Mouse (Mus musculus) heart, embryonic 11.5 days (tissue): Measurements from ENCODE around the gene Tbxa2r. TPM values are rescaled to one million over a fixed set of nuclear protein-coding genes. Genes with fewer than 3 reads are reported as not detected.

Source experiments
- ATAC-seq: fragments of 200-750 bp; cut with Nextera tagmentation; replicated peaks from 2 replicates; pipeline ENCODE4 v1.8.0; 2017; ENCODE audit warnings: moderate library complexity; ENCODE audit not compliant: insufficient number of reproducible peaks, low FRiP score, low TSS enrichment
- H3K27ac ChIP-seq: fragments of 300-500 bp; sonication (generic); 2 replicates; pipeline ENCODE4 v1.5.1; 2014; ENCODE audit warnings: mild to moderate bottlenecking, low read depth, low read length
- H3K27me3 ChIP-seq: fragments of 300-500 bp; sonication (generic); 2 replicates; pipeline ENCODE4 v1.6.1; 2014; ENCODE audit warnings: mild to moderate bottlenecking, low read length, mixed read lengths; ENCODE audit not compliant: control insufficient read depth, insufficient read depth
- H3K36me3 ChIP-seq: fragments of 300-500 bp; sonication (generic); 2 replicates; pipeline ENCODE4 v1.6.1; 2014; ENCODE audit warnings: mild to moderate bottlenecking, low read length, moderate library complexity, mixed read lengths; ENCODE audit not compliant: control insufficient read depth, insufficient read depth
- H3K4me1 ChIP-seq: fragments of 300-500 bp; sonication (generic); 2 replicates; pipeline ENCODE4 v1.6.1; 2014; ENCODE audit warnings: low read length; ENCODE audit not compliant: control insufficient read depth, insufficient read depth
- H3K4me2 ChIP-seq: fragments of 300-500 bp; sonication (generic); 2 replicates; pipeline ENCODE4 v1.6.1; 2014; ENCODE audit warnings: mild to moderate bottlenecking, moderate library complexity
- H3K4me3 ChIP-seq: fragments of 300-500 bp; sonication (generic); 2 replicates; pipeline ENCODE4 v1.5.1; 2014; ENCODE audit warnings: low read depth, low read length
- H3K9ac ChIP-seq: fragments of 300-500 bp; sonication (generic); 2 replicates; pipeline ENCODE4 v1.6.1; 2014; ENCODE audit warnings: mild to moderate bottlenecking, low read depth, low read length, moderate library complexity
- H3K9me3 ChIP-seq: fragments of 300-500 bp; sonication (generic); replicated peaks from 2 replicates; pipeline ENCODE4 v1.6.1; 2016; ENCODE audit warnings: low read length; ENCODE audit not compliant: control insufficient read depth
- WGBS: fragments of 180-500 bp; shearing (Covaris S2); extraction: QIAGEN DNeasy Blood & Tissue Kit; methylation state at CpG from one replicate; pipeline ENCODE4 v1.1.7; 2014; ENCODE audit not compliant: insufficient replicate concordance; 5-methylcytosine and 5-hydroxymethylcytosine counted together
- polyA plus RNA-seq: library from polyadenylated mRNA; unstranded; fragments of >200 nt; fragmentation: Nextera tagmentation; extraction: Ambion mirVana; gene quantifications from 2 replicates; pipeline ENCODE4 v1.2.1, GENCODE M21; 2014

Gene Tbxa2r
- polyA plus RNA-seq, 1 experiment from 2014 or later: 10.9 TPM

GRCm38 (mm10) chr10:81358841-81359240, 30.3 kb downstream of the Tbxa2r start:
- ATAC-seq: no peak
- H3K4me2 ChIP-seq: peak overlapping the region; percentile 90
- no peaks in the 10 kb centered on the region for H3K9me3 ChIP-seq
- peaks cover 50% of the 10 kb centered on the region for H3K4me1 ChIP-seq
- peak overlapping the region; percentile 85; the same call in 1 of the 2 replicates for H3K9ac ChIP-seq
- peak overlapping the region; percentile 68 for H3K4me3 ChIP-seq
- no peaks in the 10 kb centered on the region for H3K27me3 ChIP-seq
- H3K27ac ChIP-seq: peak overlapping the region; percentile 47; the same call in 1 of the 2 replicates
- H3K36me3 ChIP-seq: no peaks in the 10 kb centered on the region
- 56% methylated on average over 1 of the region's 1 CpGs for WGBS

GRCm38 (mm10) chr10:81360721-81361120, 32.2 kb downstream of the Tbxa2r start:
- Histone ChIP-seq H3K9ac (peak overlapping the region; percentile 39; the same call in 1 of the 2 replicates), H3K4me1 (peaks cover 67% of the 10 kb centered on the region), H3K4me3 (no peak overlapping the region), H3K27me3 (no peaks in the 10 kb centered on the region), H3K4me2 (peak overlapping the region; percentile 22), H3K9me3 (no peaks in the 10 kb centered on the region), H3K36me3 (no peaks in the 10 kb centered on the region), H3K27ac (peak overlapping the region; percentile 35; the same call in 1 of the 2 replicates)
- ATAC-seq: no peak
- WGBS: 62% methylated on average over 8 of the region's 8 CpGs

- Histone ChIP-seq H3K27ac (peak overlapping the region; percentile 95), H3K27me3 (no peaks in the 10 kb centered on the region), H3K36me3 (peaks cover 6% of the 10 kb centered on the region), H3K9me3 (no peaks in the 10 kb centered on the region), H3K4me3 (peak overlapping the region; percentile 33), H3K4me2 (peak overlapping the region; percentile 69), H3K9ac (peak overlapping the region; percentile 60), H3K4me1 (peaks cover 71% of the 10 kb centered on the region)
- 45% methylated on average over 12 of the region's 12 CpGs for WGBS
- ATAC-seq: peak; percentile 39; the same call in 1 of the 2 replicates
Observed at GRCm38 (mm10) chr10:81362336-81362949, 33.9 kb downstream of the Tbxa2r start.

GRCm38 (mm10) chr10:81363436-81364346, 35.2 kb downstream of the Tbxa2r start:
- Histone ChIP-seq H3K4me3 (peak overlapping the region; percentile 33), H3K4me2 (peak overlapping the region; percentile 69), H3K9ac (peak overlapping the region; percentile 60), H3K9me3 (no peaks in the 10 kb centered on the region), H3K27me3 (no peaks in the 10 kb centered on the region), H3K36me3 (peaks cover 19% of the 10 kb centered on the region), H3K27ac (peak overlapping the region; percentile 95), H3K4me1 (peaks cover 64% of the 10 kb centered on the region)
- peak; percentile 56 for ATAC-seq
- WGBS: 4% methylated on average over 41 of the region's 54 CpGs

- 10% methylated on average over 28 of the region's 28 CpGs for WGBS
- no peak overlapping the region for H3K27ac ChIP-seq
Observed at GRCm38 (mm10) chr10:81364666-81365065, 36.1 kb downstream of the Tbxa2r start.

GRCm38 (mm10) chr10:81365073-81365472, 36.5 kb downstream of the Tbxa2r start:
- Histone ChIP-seq H3K27ac (no peak overlapping the region), H3K27me3 (no peaks in the 10 kb centered on the region), H3K4me1 (peaks cover 57% of the 10 kb centered on the region), H3K36me3 (peaks cover 32% of the 10 kb centered on the region), H3K4me2 (peak overlapping the region; percentile 69), H3K9me3 (no peaks in the 10 kb centered on the region), H3K9ac (0 out of 2 replicates have a peak overlapping the region, but pooled peaks have one; percentile 28), H3K4me3 (no peak overlapping the region)
- 40% methylated on average over 4 of the region's 4 CpGs for WGBS
- no peak for ATAC-seq

More at GRCm38 (mm10) chr10:81364666-81365065, 36.1 kb downstream of the Tbxa2r start:
- H3K4me2 ChIP-seq: peak overlapping the region; percentile 69
- H3K27me3 ChIP-seq: no peaks in the 10 kb centered on the region
- H3K4me3 ChIP-seq: peak overlapping the region; percentile 33
- H3K9ac ChIP-seq: peak overlapping the region; percentile 56
- peaks cover 28% of the 10 kb centered on the region for H3K36me3 ChIP-seq
- H3K4me1 ChIP-seq: peaks cover 57% of the 10 kb centered on the region
- no peaks in the 10 kb centered on the region for H3K9me3 ChIP-seq
- ATAC-seq: 0 out of 2 replicates have a peak, but pooled peaks have one; percentile 2

GRCm38 (mm10) chr10:81365672-81366476, 37.3 kb downstream of the Tbxa2r start, which contains the start of gene 4930404N11Rik:
Gene 4930404N11Rik, minus strand, starts transcription at chr10:81365816.
- WGBS: 29% methylated on average over 12 of the region's 12 CpGs
- no peak for ATAC-seq
- H3K4me2 ChIP-seq: peak within 1 kb of the TSS; percentile 69
- peaks cover 52% of the 10 kb centered on the region for H3K4me1 ChIP-seq
- H3K27ac ChIP-seq: peak within 1 kb of the TSS; percentile 25
- peak within 1 kb of the TSS; percentile 33 for H3K4me3 ChIP-seq
- H3K9ac ChIP-seq: peak within 1 kb of the TSS; percentile 56
- peaks cover 40% of the 10 kb centered on the region for H3K36me3 ChIP-seq
- H3K9me3 ChIP-seq: no peaks in the 10 kb centered on the region
- no peaks in the 10 kb centered on the region for H3K27me3 ChIP-seq
